ENCODE assay signal across 10 mouse cellular contexts in genomic region chr1:165836461-165836860, GRCm38 (mm10). TPM values are rescaled to one million over a fixed set of nuclear protein-coding genes. Genes with fewer than 3 reads are reported as not detected.
DNase-seq lines count a peak whose midpoint lies in the region; ATAC-seq and TF ChIP-seq lines count a peak whose summit lies in the region.
"Had no signal": no experiment of that assay in that cellular context is flagged by ENCODE, and none has a peak within 500 bp of the region (broad histone marks: within the 10 kb centered on the region; RNA-seq: fewer than 3 reads in every experiment).

No protein-coding gene starts in this region.

- no peak overlapping the region for H3K4me2 ChIP-seq in intestine, embryonic 15.5 days (replicated peaks)
- no peak overlapping the region for H3K4me2 ChIP-seq in intestine, postnatal 0 days (replicated peaks; ENCODE audit: low read depth)
- H3K4me2 ChIP-seq in liver, embryonic 11.5 days = no peak overlapping the region
- H3K4me2 ChIP-seq: heart, embryonic 15.5 days had no signal

- no peak overlapping the region for H3K9ac ChIP-seq in intestine, embryonic 15.5 days
- no peak overlapping the region for H3K9ac ChIP-seq in intestine, postnatal 0 days (ENCODE audit: low read depth, low read length)
- no peak overlapping the region for H3K9ac ChIP-seq in liver, embryonic 11.5 days (ENCODE audit: low read depth, low read length)
- H3K9ac ChIP-seq: heart, embryonic 15.5 days had no signal

- H3K36me3 ChIP-seq in intestine, embryonic 15.5 days = no peaks in the 10 kb centered on the region
- no peaks in the 10 kb centered on the region for H3K36me3 ChIP-seq in intestine, postnatal 0 days (ENCODE audit: control insufficient read depth, insufficient read depth)
- no peaks in the 10 kb centered on the region for H3K36me3 ChIP-seq in limb, embryonic 10.5 days
- no peaks in the 10 kb centered on the region for H3K36me3 ChIP-seq in liver, embryonic 11.5 days (ENCODE audit: control insufficient read depth, insufficient read depth, low read length)
- H3K36me3 ChIP-seq: heart, embryonic 15.5 days had no signal

- peak; percentile 39 for DNase-seq in 3T3-L1 (ENCODE audit: low read depth, low spot score)
- peak; percentile 71 for DNase-seq in limb, embryonic 10.5 days (ENCODE audit: low spot score)
- DNase-seq in layer of hippocampus, adult 18-20 months (ENCODE audit: low spot score in 2 of 2) = no peak
- DNase-seq in layer of hippocampus, adult 11-12 months (ENCODE audit: low spot score) = no peak
- no peak for DNase-seq in liver, embryonic 11.5 days (ENCODE audit: low spot score)

- no peak overlapping the region for H3K4me3 ChIP-seq in intestine, embryonic 15.5 days (replicated peaks)
- no peak overlapping the region for H3K4me3 ChIP-seq in intestine, postnatal 0 days (ENCODE audit: low read depth, low read length)
- H3K4me3 ChIP-seq in brown adipose tissue, adult 24 weeks (ENCODE audit: insufficient read depth, low read depth, low read length) = no peak overlapping the region; the same call in 1 of the 2 replicates
- H3K4me3 ChIP-seq in limb, embryonic 10.5 days = 0 out of 2 replicates have a peak overlapping the region, but pooled peaks have one; percentile 4
- H3K4me3 ChIP-seq in liver, embryonic 11.5 days (ENCODE audit: low read depth, low read length) = no peak overlapping the region
- H3K4me3 ChIP-seq: heart, embryonic 15.5 days had no signal

- H3K9me3 ChIP-seq in intestine, embryonic 15.5 days = no peaks in the 10 kb centered on the region
- no peaks in the 10 kb centered on the region for H3K9me3 ChIP-seq in intestine, postnatal 0 days (ENCODE audit: control insufficient read depth)
- no peaks in the 10 kb centered on the region for H3K9me3 ChIP-seq in limb, embryonic 10.5 days (replicated peaks)
- no peaks in the 10 kb centered on the region for H3K9me3 ChIP-seq in liver, embryonic 11.5 days (ENCODE audit: control insufficient read depth, low read length)
- H3K9me3 ChIP-seq: heart, embryonic 15.5 days had no signal

- no peak overlapping the region for H3K27ac ChIP-seq in intestine, embryonic 15.5 days
- H3K27ac ChIP-seq in intestine, postnatal 0 days (ENCODE audit: low read depth, low read length) = no peak overlapping the region
- peak overlapping the region; percentile 30 for H3K27ac ChIP-seq in brown adipose tissue, adult 24 weeks (replicated peaks; ENCODE audit: low read depth, low read length)
- peak overlapping the region; percentile 68; the same call in 1 of the 2 replicates for H3K27ac ChIP-seq in limb, embryonic 10.5 days
- H3K27ac ChIP-seq in liver, embryonic 11.5 days (ENCODE audit: low read depth, low read length) = no peak overlapping the region
- H3K27ac ChIP-seq: heart, embryonic 15.5 days had no signal

- WGBS in intestine, embryonic 15.5 days = 10% methylated on average over 6 of the region's 6 CpGs
- 7% methylated on average over 6 of the region's 6 CpGs for WGBS in intestine, postnatal 0 days
- 5% methylated on average over 6 of the region's 6 CpGs for WGBS in limb, embryonic 10.5 days
- 40% methylated on average over 6 of the region's 6 CpGs for WGBS in liver, embryonic 11.5 days

- H3K4me1 ChIP-seq in intestine, embryonic 15.5 days (replicated peaks) = peaks cover 29% of the 10 kb centered on the region
- no peaks in the 10 kb centered on the region; the same call in none of the 2 replicates for H3K4me1 ChIP-seq in intestine, postnatal 0 days (replicated peaks; ENCODE audit: control insufficient read depth, insufficient read depth, low read length)
- H3K4me1 ChIP-seq in brown adipose tissue, adult 24 weeks (ENCODE audit: control insufficient read depth, insufficient read depth, insufficient read length, low read length) = peaks cover 18% of the 10 kb centered on the region
- peaks cover 70% of the 10 kb centered on the region for H3K4me1 ChIP-seq in limb, embryonic 10.5 days
- H3K4me1 ChIP-seq in liver, embryonic 11.5 days (replicated peaks; ENCODE audit: control insufficient read depth, insufficient read depth, low read length) = no peaks in the 10 kb centered on the region; the same call in 1 of the 2 replicates

- no peak for TF ChIP-seq CTCF in intestine, postnatal 0 days (IDR thresholded peaks at IDR 0.05; ENCODE audit: low read depth)

- peaks cover 19% of the 10 kb centered on the region for H3K27me3 ChIP-seq in intestine, embryonic 15.5 days (replicated peaks)
- H3K27me3 ChIP-seq in intestine, postnatal 0 days (replicated peaks; ENCODE audit: control insufficient read depth, insufficient read depth, low read length) = 0 out of 2 replicates have a peak, but pooled peaks cover 6% of the 10 kb centered on the region
- peaks cover 32% of the 10 kb centered on the region for H3K27me3 ChIP-seq in limb, embryonic 10.5 days (ENCODE audit: low read depth, poor library complexity, severe bottlenecking)
- peaks cover 13% of the 10 kb centered on the region for H3K27me3 ChIP-seq in liver, embryonic 11.5 days (replicated peaks; ENCODE audit: control insufficient read depth, insufficient read depth, low read length)

- ATAC-seq in intestine, embryonic 15.5 days = peak; percentile 57
- ATAC-seq in intestine, postnatal 0 days = no peak
- ATAC-seq in liver, embryonic 11.5 days (replicated peaks; ENCODE audit: low FRiP score) = no peak

RNA-seq across cellular contexts. Expression of gene Cd247, which starts 48.0 kb away (rescaled TPM):
- 0.33 and 0.39 TPM in 2 replicates for polyA plus RNA-seq in intestine, embryonic 15.5 days (2015; fragmentation: Nextera tagmentation; extraction: Ambion mirVana)
- 0.50 and 0.52 TPM in 2 replicates for polyA plus RNA-seq in intestine, postnatal 0 days (2015; fragmentation: Nextera tagmentation; extraction: Ambion mirVana)
- 1.3 and 3.3 TPM in 2 replicates for polyA plus RNA-seq in brown adipose tissue, adult 24 weeks (2012; ENCODE audit: insufficient read depth, insufficient read length, missing spikeins)
- polyA plus RNA-seq in limb, embryonic 10.5 days (2016; fragmentation: Nextera tagmentation; extraction: Ambion mirVana) = 1.0 and 1.1 TPM in 2 replicates
- total RNA-seq in layer of hippocampus, adult 18-20 months (2021) = not detected
- polyA plus RNA-seq in liver, embryonic 11.5 days (2014; fragmentation: Nextera tagmentation; extraction: Ambion mirVana) = 0.77 TPM in 1 of 2 replicates, not detected in the other
- total RNA-seq: left cerebral cortex, postnatal 14 days had no signal

Comparison
In these comparisons a context has a peak if more than half of its experiments do, and no peak if none do; other contexts are left out.
1. H3K27ac ChIP-seq: peak in brown adipose tissue, adult 24 weeks (single experiment) and limb, embryonic 10.5 days (single experiment); none in intestine, embryonic 15.5 days (single experiment), intestine, postnatal 0 days (single experiment) and liver, embryonic 11.5 days (single experiment).
2. DNase-seq: peak in 3T3-L1 (single experiment) and limb, embryonic 10.5 days (single experiment); none in layer of hippocampus, adult 18-20 months (0 of 2), layer of hippocampus, adult 11-12 months (single experiment) and liver, embryonic 11.5 days (single experiment).